Mouse (Mus musculus) retina, adult 2 months (tissue): Measurements from ENCODE around the gene Ryr1.
A peak's percentile ranks its signal among the peaks of the same experiment; 100 is the strongest.
"Not testable (repeated sequence)": the region's sequence is repeated elsewhere in the genome, so short reads cannot be mapped to it uniquely, and the experiment has no call there.

Source experiments
- DNase-seq: peaks from one replicate; pipeline ENCODE4 v3.0.0-alpha.2; 2012; ENCODE audit warnings: low read depth, low spot score

The Ryr1 gene

GRCm38 (mm10) chr7:29146625-29147367 is 21.8 kb upstream of the Ryr1 start:
- no peak for DNase-seq

- no peak for DNase-seq
Measured at GRCm38 (mm10) chr7:29144006-29144405, 19.0 kb upstream of the Ryr1 start.

GRCm38 (mm10) chr7:29141416-29141815 is 16.4 kb upstream of the Ryr1 start:
- no peak for DNase-seq

GRCm38 (mm10) chr7:29139237-29139636 is 14.3 kb upstream of the Ryr1 start:
- not testable (repeated sequence) for DNase-seq

- no peak for DNase-seq
Measured at GRCm38 (mm10) chr7:29137429-29137828, 12.4 kb upstream of the Ryr1 start.

- DNase-seq, result no peak
Measured at GRCm38 (mm10) chr7:29134693-29135386, 9.9 kb upstream of the Ryr1 start, which contains the start of gene Rasgrp4. TSS of gene Rasgrp4 (plus strand) at chr7:29134851.

GRCm38 (mm10) chr7:29134230-29134629 is 9.3 kb upstream of the Ryr1 start:
- no peak for DNase-seq

GRCm38 (mm10) chr7:29128725-29129124 is 3.7 kb upstream of the Ryr1 start:
- DNase-seq, result no peak

GRCm38 (mm10) chr7:29126173-29126915 is 1.4 kb upstream of the Ryr1 start:
- peak; percentile 30 for DNase-seq

GRCm38 (mm10) chr7:29123531-29124358 is 1.2 kb downstream of the Ryr1 start:
- DNase-seq, result no peak

GRCm38 (mm10) chr7:29122821-29123220 is 2.2 kb downstream of the Ryr1 start:
- DNase-seq, result no peak

- DNase-seq, result no peak
Measured at GRCm38 (mm10) chr7:29119526-29119925, 5.5 kb downstream of the Ryr1 start.

GRCm38 (mm10) chr7:29118142-29118851 is 6.7 kb downstream of the Ryr1 start:
- DNase-seq, result no peak

- DNase-seq, result no peak
Measured at GRCm38 (mm10) chr7:29108992-29109955, 15.7 kb downstream of the Ryr1 start.

GRCm38 (mm10) chr7:29101286-29102017 is 23.5 kb downstream of the Ryr1 start:
- no peak for DNase-seq

- DNase-seq, result no peak
Measured at GRCm38 (mm10) chr7:29097131-29097530, 27.8 kb downstream of the Ryr1 start.

GRCm38 (mm10) chr7:29088817-29089216 is 36.2 kb downstream of the Ryr1 start:
- DNase-seq, result no peak

- no peak for DNase-seq
Measured at GRCm38 (mm10) chr7:29086902-29087301, 38.1 kb downstream of the Ryr1 start.

- no peak for DNase-seq
Measured at GRCm38 (mm10) chr7:29085981-29086380, 39.0 kb downstream of the Ryr1 start.
